Mouse (Mus musculus): ENCODE results near the gene Ms4a18. TPM values are rescaled to one million over a fixed set of nuclear protein-coding genes. Genes with fewer than 3 reads are reported as not detected.

The Ms4a18 gene
- polyA plus RNA-seq, 1 experiment from 2014 or later, result not detected

- ATAC-seq (replicated peaks), result no peak
- WGBS, result 74% methylated on average over 11 of the region's 11 CpGs
- no peak overlapping the region for H3K27ac ChIP-seq (replicated peaks)
- no peaks in the 10 kb centered on the region for H3K36me3 ChIP-seq
- H3K9ac ChIP-seq (replicated peaks), result no peak overlapping the region
- H3K4me3 ChIP-seq, result no peak overlapping the region
- H3K27me3 ChIP-seq, result 0 out of 2 replicates have a peak, but pooled peaks cover 3% of the 10 kb centered on the region
- no peak overlapping the region for H3K4me2 ChIP-seq (replicated peaks)
- no peaks in the 10 kb centered on the region for H3K9me3 ChIP-seq
- H3K4me1 ChIP-seq, result peaks cover 17% of the 10 kb centered on the region
These were observed 65.6 kb downstream of the Ms4a18 start for GRCm38 (mm10) chr19:10952021-10952939.

DNA sequence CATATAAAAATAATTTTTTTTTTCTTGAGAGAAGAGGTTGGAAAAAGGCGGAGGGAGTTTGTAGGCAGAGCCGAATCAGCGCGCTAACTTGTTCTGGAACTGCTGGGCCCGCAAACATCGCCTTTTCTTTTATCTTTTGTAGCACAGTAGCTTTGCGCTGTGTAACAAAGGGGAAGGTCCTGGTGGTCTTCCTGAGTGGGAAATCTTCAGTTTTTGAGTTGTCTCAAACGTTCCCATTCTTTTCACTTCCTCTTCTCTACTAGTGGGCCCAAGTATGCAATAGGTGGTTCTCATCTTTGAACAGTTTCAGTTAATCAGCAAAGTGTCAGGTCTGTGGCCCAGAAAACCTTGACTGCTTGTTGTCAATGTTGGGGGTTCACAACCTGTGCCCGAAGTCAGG, 68.3 kb downstream of the Ms4a18 start:
- 0 out of 2 replicates have a peak overlapping the region, but pooled peaks have one; percentile 2 for H3K9ac ChIP-seq (replicated peaks)
- H3K36me3 ChIP-seq, result peaks cover 8% of the 10 kb centered on the region
- peaks cover 30% of the 10 kb centered on the region for H3K4me1 ChIP-seq
- ATAC-seq (replicated peaks), result no peak
- peak overlapping the region; percentile 100 for H3K4me2 ChIP-seq (replicated peaks)
- H3K4me3 ChIP-seq, result peak overlapping the region; percentile 71
- H3K27me3 ChIP-seq, result 0 out of 2 replicates have a peak, but pooled peaks cover 3% of the 10 kb centered on the region
- 40% methylated on average over 9 of the region's 9 CpGs for WGBS
- no peak overlapping the region for H3K27ac ChIP-seq (replicated peaks)
- H3K9me3 ChIP-seq, result no peaks in the 10 kb centered on the region

- ATAC-seq (replicated peaks), result peak; percentile 99
- Histone ChIP-seq H3K9ac (replicated peaks) (peak within 1 kb of the TSS; percentile 66), H3K36me3 (peaks cover 12% of the 10 kb centered on the region), H3K4me1 (peaks cover 30% of the 10 kb centered on the region), H3K4me2 (replicated peaks) (peak within 1 kb of the TSS; percentile 100), H3K9me3 (no peaks in the 10 kb centered on the region), H3K4me3 (peak within 1 kb of the TSS; percentile 71), H3K27me3 (0 out of 2 replicates have a peak, but pooled peaks cover 3% of the 10 kb centered on the region), H3K27ac (replicated peaks) (no peak within 1 kb of the TSS)
- 0% methylated on average over 30 of the region's 30 CpGs for WGBS
These were observed 68.7 kb downstream of the Ms4a18 start, which contains the start of gene Ccdc86 for GRCm38 (mm10) chr19:10949112-10949511. Ccdc86 (minus strand) TSS chr19:10949266.

- under 1% methylated on average over 20 of the region's 20 CpGs for WGBS
- ATAC-seq (replicated peaks), result peak; percentile 12
These were observed 69.4 kb downstream of the Ms4a18 start for GRCm38 (mm10) chr19:10948416-10948815.

DNA sequence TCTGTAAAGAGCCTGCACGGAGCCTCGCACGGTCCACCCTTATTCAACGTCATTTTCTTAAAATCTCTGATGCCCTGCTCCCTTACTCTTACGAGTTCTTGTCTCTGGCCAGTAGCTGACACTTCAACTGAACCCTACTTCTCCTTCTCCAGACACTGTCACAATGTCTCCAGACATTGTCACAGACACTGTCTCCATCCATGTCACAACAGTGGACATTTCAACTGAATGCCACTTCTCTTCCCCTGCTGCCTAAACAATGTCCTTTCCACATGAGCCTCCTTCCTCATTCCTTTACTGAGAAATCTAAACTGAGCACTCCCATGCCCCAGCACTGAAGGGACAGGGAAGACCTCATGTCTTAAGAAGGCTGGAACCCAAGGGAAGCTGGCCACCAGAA, 70.6 kb downstream of the Ms4a18 start:
- Histone ChIP-seq H3K36me3 (peaks cover 31% of the 10 kb centered on the region), H3K27me3 (0 out of 2 replicates have a peak, but pooled peaks cover 3% of the 10 kb centered on the region), H3K27ac (replicated peaks) (no peak overlapping the region), H3K4me1 (peaks cover 30% of the 10 kb centered on the region), H3K4me3 (peak overlapping the region; percentile 71), H3K9me3 (no peaks in the 10 kb centered on the region), H3K9ac (replicated peaks) (peak overlapping the region; percentile 66), H3K4me2 (replicated peaks) (peak overlapping the region; percentile 100)
- WGBS, result 87% methylated on average over 5 of the region's 5 CpGs
- ATAC-seq (replicated peaks), result no peak

More at GRCm38 (mm10) chr19:10948416-10948815, 69.4 kb downstream of the Ms4a18 start:
- H3K4me3 ChIP-seq, result peak overlapping the region; percentile 71
- no peaks in the 10 kb centered on the region for H3K9me3 ChIP-seq
- H3K27ac ChIP-seq (replicated peaks), result no peak overlapping the region
- peaks cover 30% of the 10 kb centered on the region for H3K4me1 ChIP-seq
- H3K27me3 ChIP-seq, result 0 out of 2 replicates have a peak, but pooled peaks cover 3% of the 10 kb centered on the region
- H3K9ac ChIP-seq (replicated peaks), result peak overlapping the region; percentile 66
- peak overlapping the region; percentile 100 for H3K4me2 ChIP-seq (replicated peaks)
- peaks cover 19% of the 10 kb centered on the region for H3K36me3 ChIP-seq

Other genes with a start within 250 kb of the Ms4a18 start
- not detected in 2 replicates for gene Cd6, start 188.0 kb downstream of the Ms4a18 start, polyA plus RNA-seq (2015; fragmentation: Nextera tagmentation; extraction: Ambion mirVana)
- 0.39 and 0.42 TPM in 2 replicates for gene Slc15a3, start 178.3 kb downstream of the Ms4a18 start, polyA plus RNA-seq (2015; fragmentation: Nextera tagmentation; extraction: Ambion mirVana)
- 166 and 173 TPM in 2 replicates for gene Tmem132a, start 148.1 kb downstream of the Ms4a18 start, polyA plus RNA-seq (2015; fragmentation: Nextera tagmentation; extraction: Ambion mirVana)
- 39.9 and 40.2 TPM in 2 replicates for gene Tmem109, start 136.0 kb downstream of the Ms4a18 start, polyA plus RNA-seq (2015; fragmentation: Nextera tagmentation; extraction: Ambion mirVana)
- 42.2 and 52.4 TPM in 2 replicates for gene Prpf19, start 122.8 kb downstream of the Ms4a18 start, polyA plus RNA-seq (2015; fragmentation: Nextera tagmentation; extraction: Ambion mirVana)
- gene Zp1, start 97.4 kb downstream of the Ms4a18 start, polyA plus RNA-seq (2015; fragmentation: Nextera tagmentation; extraction: Ambion mirVana), result 0.22 and 0.33 TPM in 2 replicates
- gene Ptgdr2, start 80.9 kb downstream of the Ms4a18 start, polyA plus RNA-seq (2015; fragmentation: Nextera tagmentation; extraction: Ambion mirVana), result 0.06 and 0.20 TPM in 2 replicates
- 19.2 and 19.4 TPM in 2 replicates for gene Ccdc86, start 68.8 kb downstream of the Ms4a18 start, polyA plus RNA-seq (2015; fragmentation: Nextera tagmentation; extraction: Ambion mirVana)
- gene Ms4a10, start 43.4 kb downstream of the Ms4a18 start, polyA plus RNA-seq (2015; fragmentation: Nextera tagmentation; extraction: Ambion mirVana), result not detected in 2 replicates
- 0.25 TPM in 1 of 2 replicates, not detected in the other for gene Ms4a15, start 24.8 kb downstream of the Ms4a18 start, polyA plus RNA-seq (2015; fragmentation: Nextera tagmentation; extraction: Ambion mirVana)
- gene Ms4a8a, start 63.1 kb upstream of the Ms4a18 start, polyA plus RNA-seq (2015; fragmentation: Nextera tagmentation; extraction: Ambion mirVana), result not detected in 2 replicates
- gene 1700017D01Rik, start 112.8 kb upstream of the Ms4a18 start, polyA plus RNA-seq (2015; fragmentation: Nextera tagmentation; extraction: Ambion mirVana), result not detected in 2 replicates
- not detected in 2 replicates for gene 1700025F22Rik, start 147.3 kb upstream of the Ms4a18 start, polyA plus RNA-seq (2015; fragmentation: Nextera tagmentation; extraction: Ambion mirVana)
- gene Ms4a13, start 178.7 kb upstream of the Ms4a18 start, polyA plus RNA-seq (2015; fragmentation: Nextera tagmentation; extraction: Ambion mirVana), result not detected in 2 replicates
- gene Ms4a12, start 214.4 kb upstream of the Ms4a18 start, polyA plus RNA-seq (2015; fragmentation: Nextera tagmentation; extraction: Ambion mirVana), result not detected in 2 replicates
- not detected in 2 replicates for gene Ms4a1, start 248.2 kb upstream of the Ms4a18 start, polyA plus RNA-seq (2015; fragmentation: Nextera tagmentation; extraction: Ambion mirVana)